Mouse (Mus musculus) MEL (cell line): ENCODE measurements around the gene Cela3b. TPM values are rescaled to one million over a fixed set of nuclear protein-coding genes. Genes with fewer than 3 reads are reported as not detected.

ENCODE experiments used
- DNase-seq: peaks from one replicate; pipeline ENCODE4 v3.0.0; 2011; ENCODE audit warnings: low read depth, low spot score
- H3K27ac ChIP-seq: 2 replicates; pipeline ENCODE4 v1.5.1; 2012; ENCODE audit warnings: low read depth, mild to moderate bottlenecking, control low read depth, low read length, moderate library complexity; ENCODE audit not compliant: control insufficient read depth
- H3K27me3 ChIP-seq, 2 experiments: fragments of 150-350 bp in 1 of 2; sonication (generic) in 1 of 2; 2 replicates each; pipeline ENCODE4 v1.6.1; 2012; ENCODE audit warnings: low read length in 2 of 2, mild to moderate bottlenecking in 2 of 2, improper control_type of control experiment in 1 of 2, moderate library complexity in 1 of 2; ENCODE audit not compliant: insufficient read depth in 2 of 2, control insufficient read depth in 1 of 2
- H3K36me3 ChIP-seq, 2 experiments: 2 replicates each; pipeline ENCODE4 v1.6.1; 2012 to 2014; ENCODE audit warnings: low read length in 2 of 2, improper control_type of control experiment in 1 of 2, inconsistent platforms in 1 of 2, mild to moderate bottlenecking in 1 of 2; ENCODE audit not compliant: insufficient read depth in 2 of 2, control insufficient read depth in 1 of 2
- H3K4me1 ChIP-seq, 2 experiments: fragments of 150-350 bp in 1 of 2; sonication (generic) in 1 of 2; 2 replicates each; pipeline ENCODE4 v1.6.1; 2012; ENCODE audit warnings: low read length in 2 of 2, improper control_type of control experiment in 1 of 2, mild to moderate bottlenecking in 1 of 2; ENCODE audit not compliant: insufficient read depth in 2 of 2, control insufficient read depth in 1 of 2
- H3K4me3 ChIP-seq, 2 experiments: fragments of 150-350 bp in 1 of 2; sonication (generic) in 1 of 2; 2 replicates each; pipeline ENCODE4 v1.5.1; 2012; ENCODE audit warnings: low read depth in 2 of 2, low read length in 2 of 2, mild to moderate bottlenecking in 2 of 2, moderate library complexity in 2 of 2, control low read depth in 1 of 2, improper control_type of control experiment in 1 of 2; ENCODE audit not compliant: control insufficient read depth in 1 of 2, insufficient read depth in 1 of 2
- H3K79me2 ChIP-seq: 2 replicates; pipeline ENCODE4 v1.6.1; 2012; ENCODE audit warnings: mild to moderate bottlenecking, low read length, moderate library complexity; ENCODE audit not compliant: control insufficient read depth, poor library complexity, insufficient read depth
- H3K9ac ChIP-seq: 2 replicates; pipeline ENCODE4 v1.6.1; 2012; ENCODE audit warnings: low read depth, mild to moderate bottlenecking, control low read depth, low read length, moderate library complexity; ENCODE audit not compliant: control insufficient read depth, poor library complexity, severe bottlenecking
- H3K9me3 ChIP-seq: fragments of 150-350 bp; sonication (generic); replicated peaks from 2 replicates; pipeline ENCODE4 v1.6.1; 2012; ENCODE audit warnings: mild to moderate bottlenecking, low read length, improper control_type of control experiment, moderate library complexity; ENCODE audit not compliant: insufficient read depth
- BHLHE40 ChIP-seq: IDR thresholded peaks from 2 replicates; pipeline ENCODE4 v1.6.1; 2012; ENCODE audit warnings: low read depth, mild to moderate bottlenecking, inconsistent platforms, low read length, improper control_type of control experiment, borderline replicate concordance
- CHD2 ChIP-seq: IDR thresholded peaks from 2 replicates; pipeline ENCODE4 v1.6.1; 2011; ENCODE audit warnings: low read length, improper control_type of control experiment
- ETS1 ChIP-seq: IDR thresholded peaks from 2 replicates; pipeline ENCODE4 v1.6.1; 2012; ENCODE audit warnings: low read depth, mild to moderate bottlenecking, inconsistent platforms, low read length, improper control_type of control experiment, moderate library complexity
- GABPA ChIP-seq: IDR thresholded peaks from 2 replicates; pipeline ENCODE4 v1.6.1; 2012; ENCODE audit warnings: low read depth, mild to moderate bottlenecking, inconsistent platforms, low read length, improper control_type of control experiment, moderate library complexity
- GATA1 ChIP-seq: IDR thresholded peaks from 2 replicates; pipeline ENCODE4 v1.6.1; 2011; ENCODE audit warnings: low read depth, low read length, improper control_type of control experiment
- MAFK ChIP-seq: IDR thresholded peaks from 2 replicates; pipeline ENCODE4 v1.6.1; 2011; ENCODE audit warnings: low read depth, mild to moderate bottlenecking, low read length, improper control_type of control experiment, borderline replicate concordance
- MAX ChIP-seq: IDR thresholded peaks from 2 replicates; pipeline ENCODE4 v1.6.1; 2011; ENCODE audit warnings: low read length, improper control_type of control experiment
- MYC ChIP-seq: IDR thresholded peaks from 2 replicates; pipeline ENCODE4 v1.6.1; 2011; ENCODE audit warnings: low read depth, mild to moderate bottlenecking, low read length, improper control_type of control experiment, moderate library complexity
- POLR2A ChIP-seq, 2 experiments: IDR thresholded peaks; 2 replicates each; pipeline ENCODE4 v1.6.1; 2011 to 2012; ENCODE audit warnings: low read length in 2 of 2, mild to moderate bottlenecking in 2 of 2, control low read depth in 1 of 2, improper control_type of control experiment in 1 of 2, low read depth in 1 of 2, moderate library complexity in 1 of 2; ENCODE audit not compliant: control insufficient read depth in 1 of 2, insufficient read depth in 1 of 2, poor library complexity in 1 of 2
- RCOR1 ChIP-seq: IDR thresholded peaks from 2 replicates; pipeline ENCODE4 v1.6.1; 2012; ENCODE audit warnings: low read depth, mild to moderate bottlenecking, inconsistent platforms, low read length, improper control_type of control experiment
- SMC3 ChIP-seq: IDR thresholded peaks from 2 replicates; pipeline ENCODE4 v1.6.1; 2011; ENCODE audit warnings: low read depth, low read length, improper control_type of control experiment
- TCF12 ChIP-seq: IDR thresholded peaks from 2 replicates; pipeline ENCODE4 v1.6.1; 2014; ENCODE audit warnings: low read depth, mild to moderate bottlenecking, inconsistent platforms, low read length, improper control_type of control experiment, moderate library complexity
- UBTF ChIP-seq: IDR thresholded peaks from 2 replicates; pipeline ENCODE4 v1.6.1; 2012; ENCODE audit warnings: low read depth, mild to moderate bottlenecking, inconsistent platforms, low read length, improper control_type of control experiment, moderate library complexity, borderline replicate concordance; ENCODE audit not compliant: insufficient read depth
- USF2 ChIP-seq, 2 experiments: IDR thresholded peaks; 2 replicates each; pipeline ENCODE4 v1.6.1; 2011 to 2012; ENCODE audit warnings: improper control_type of control experiment in 2 of 2, low read length in 2 of 2, borderline replicate concordance in 1 of 2, inconsistent platforms in 1 of 2, low read depth in 1 of 2, mild to moderate bottlenecking in 1 of 2; ENCODE audit not compliant: insufficient read depth in 1 of 2
- ZKSCAN1 ChIP-seq: IDR thresholded peaks from 2 replicates; pipeline ENCODE4 v1.6.1; 2012; ENCODE audit warnings: low read depth, mild to moderate bottlenecking, inconsistent platforms, low read length, improper control_type of control experiment, moderate library complexity
- polyA plus RNA-seq, 2 experiments: library from polyadenylated mRNA; stranded (reverse) in 1 of 2; unstranded in 1 of 2; fragments of >175 nt in 1 of 2; fragments of >200 nt in 1 of 2; gene quantifications; 2 replicates each; pipeline versions ENCODE4 v1.2.1 to v1.2.4; 2012; ENCODE audit warnings: low replicate concordance in 2 of 2, low read depth in 1 of 2; ENCODE audit not compliant: insufficient read length in 2 of 2, insufficient read depth in 1 of 2, missing spikeins in 1 of 2
- total RNA-seq: library from RNA; depleted of rRNA; stranded (reverse); fragments of 300-350 nt; gene quantifications from 2 replicates; pipeline ENCODE4 v1.2.3, GENCODE M21; 2012

Gene Cela3b
- total and polyA plus RNA-seq, 3 experiments, result not detected

GRCm38 (mm10) chr4:137388059-137388794 is 42.1 kb downstream of the Cela3b start (continued):
- TF ChIP-seq POLR2A (IDR thresholded peaks at IDR 0.05; ENCODE audit: control insufficient read depth in 1 of 2, insufficient read depth in 1 of 2, low read depth in 1 of 2, low read length in 2 of 2, poor library complexity in 1 of 2), result peak in 1 of 2 experiments; percentile 86; a peak in 3 of 4 replicates
- TF ChIP-seq CHD2, result no peak; the same call in 1 of the 2 replicates
- TF ChIP-seq UBTF, result no peak
- peak; percentile 66 for TF ChIP-seq TCF12
- TF ChIP-seq ZKSCAN1, result no peak
- TF ChIP-seq USF2 (IDR thresholded peaks at IDR 0.05; ENCODE audit: borderline replicate concordance in 1 of 2, insufficient read depth in 1 of 2, low read depth in 1 of 2, low read length in 2 of 2), result no peak
- 0 out of 2 replicates have a peak, but pooled peaks have one; percentile 9 for TF ChIP-seq SMC3
- no peak for TF ChIP-seq MAFK
- no peak for TF ChIP-seq ETS1
- TF ChIP-seq BHLHE40, result no peak
- no peak for TF ChIP-seq GABPA
- no peak for TF ChIP-seq RCOR1
- peak; percentile 52; the same call in 1 of the 2 replicates for TF ChIP-seq MAX

- peaks cover 11% of the 10 kb centered on the region; the same call in 1 of the 2 replicates for H3K79me2 ChIP-seq
- H3K9ac ChIP-seq, result peak overlapping the region; percentile 88
- no peaks in the 10 kb centered on the region for H3K9me3 ChIP-seq
- peak; percentile 67 for DNase-seq
- H3K4me1 ChIP-seq, result no peaks in the 10 kb centered on the region; a peak in 1 of 4 replicates
- peaks cover 0 to 4% of the 10 kb centered on the region in 2 experiments; a peak in 1 of 4 replicates for H3K36me3 ChIP-seq
- peak overlapping the region; percentile 75 to 87 for H3K4me3 ChIP-seq
- H3K27ac ChIP-seq, result peak overlapping the region; percentile 93
- 0 out of 2 replicates have a peak, but pooled peaks have one; percentile 44 for TF ChIP-seq MYC
- TF ChIP-seq GATA1, result no peak; the same call in 1 of the 2 replicates
- no peaks in the 10 kb centered on the region for H3K27me3 ChIP-seq
Measured at GRCm38 (mm10) chr4:137387482-137388058, 42.8 kb downstream of the Cela3b start.
